Mouse (Mus musculus): ENCODE data around the gene AL732309.1.
"Not testable (repeated sequence)": the region's sequence is repeated elsewhere in the genome, so short reads cannot be mapped to it uniquely, and the experiment has no call there.

- TF ChIP-seq POLR2A (IDR thresholded peaks at IDR 0.05; ENCODE audit: borderline replicate concordance, insufficient read depth, low read length); CTCF (IDR thresholded peaks at IDR 0.05; ENCODE audit: borderline replicate concordance, insufficient read depth, low read depth, low read length): not testable (repeated sequence)
Observed at GRCm38 (mm10) chr2:25257250-25257649, 10.6 kb upstream of the AL732309.1 start.

Data from cerebellum, adult 2 months (tissue).